Mouse (Mus musculus) liver, embryonic 11.5 days (tissue): ENCODE data around the gene Ifi35. TPM values are rescaled to one million over a fixed set of nuclear protein-coding genes. Genes with fewer than 3 reads are reported as not detected.

Source experiments
- ATAC-seq: fragments of 200-750 bp; cut with Nextera tagmentation; replicated peaks from 2 replicates; pipeline ENCODE4 v1.8.0; 2017; ENCODE audit warnings: moderate number of reproducible peaks, mild to moderate bottlenecking, moderate TSS enrichment, moderate library complexity; ENCODE audit not compliant: low FRiP score
- DNase-seq: peaks from one replicate; pipeline ENCODE4 v3.0.0-alpha.2; 2017; ENCODE audit warnings: low spot score
- H3K27ac ChIP-seq: fragments of 300-500 bp; sonication (generic); 2 replicates; pipeline ENCODE4 v1.5.1; 2014; ENCODE audit warnings: mild to moderate bottlenecking, low read depth, low read length, control low read depth
- H3K27me3 ChIP-seq: fragments of 300-500 bp; sonication (generic); replicated peaks from 2 replicates; pipeline ENCODE4 v1.6.1; 2014; ENCODE audit warnings: low read length, mixed read lengths; ENCODE audit not compliant: control insufficient read depth, insufficient read depth
- H3K36me3 ChIP-seq: fragments of 300-500 bp; sonication (generic); 2 replicates; pipeline ENCODE4 v1.6.1; 2014; ENCODE audit warnings: mild to moderate bottlenecking, low read length, moderate library complexity, mixed read lengths; ENCODE audit not compliant: control insufficient read depth, insufficient read depth
- H3K4me1 ChIP-seq: fragments of 300-500 bp; sonication (generic); replicated peaks from 2 replicates; pipeline ENCODE4 v1.6.1; 2014; ENCODE audit warnings: low read length, mixed read lengths; ENCODE audit not compliant: control insufficient read depth, insufficient read depth
- H3K4me2 ChIP-seq: fragments of 300-500 bp; sonication (generic); 2 replicates; pipeline ENCODE4 v1.6.1; 2014; ENCODE audit warnings: mild to moderate bottlenecking, control low read depth, moderate library complexity
- H3K4me3 ChIP-seq: fragments of 300-500 bp; sonication (generic); 2 replicates; pipeline ENCODE4 v1.5.1; 2014; ENCODE audit warnings: low read depth, low read length, control low read depth
- H3K9ac ChIP-seq: fragments of 300-500 bp; sonication (generic); 2 replicates; pipeline ENCODE4 v1.6.1; 2014; ENCODE audit warnings: low read depth, low read length, control low read depth
- H3K9me3 ChIP-seq: fragments of 300-500 bp; sonication (generic); 2 replicates; pipeline ENCODE4 v1.6.1; 2016; ENCODE audit warnings: low read length, inconsistent platforms, mixed read lengths; ENCODE audit not compliant: control insufficient read depth
- WGBS: fragments of 180-500 bp; shearing (Covaris S2); extraction: QIAGEN DNeasy Blood & Tissue Kit; methylation state at CpG from one replicate; pipeline ENCODE4 v1.1.7; 2014; 5-methylcytosine and 5-hydroxymethylcytosine counted together
- polyA plus RNA-seq: library from polyadenylated mRNA; unstranded; fragments of >200 nt; fragmentation: Nextera tagmentation; extraction: Ambion mirVana; gene quantifications from 2 replicates; pipeline ENCODE4 v1.2.1, GENCODE M21; 2014

Ifi35 gene
- polyA plus RNA-seq, 1 experiment from 2014 or later, result 34.6 TPM

DNA sequence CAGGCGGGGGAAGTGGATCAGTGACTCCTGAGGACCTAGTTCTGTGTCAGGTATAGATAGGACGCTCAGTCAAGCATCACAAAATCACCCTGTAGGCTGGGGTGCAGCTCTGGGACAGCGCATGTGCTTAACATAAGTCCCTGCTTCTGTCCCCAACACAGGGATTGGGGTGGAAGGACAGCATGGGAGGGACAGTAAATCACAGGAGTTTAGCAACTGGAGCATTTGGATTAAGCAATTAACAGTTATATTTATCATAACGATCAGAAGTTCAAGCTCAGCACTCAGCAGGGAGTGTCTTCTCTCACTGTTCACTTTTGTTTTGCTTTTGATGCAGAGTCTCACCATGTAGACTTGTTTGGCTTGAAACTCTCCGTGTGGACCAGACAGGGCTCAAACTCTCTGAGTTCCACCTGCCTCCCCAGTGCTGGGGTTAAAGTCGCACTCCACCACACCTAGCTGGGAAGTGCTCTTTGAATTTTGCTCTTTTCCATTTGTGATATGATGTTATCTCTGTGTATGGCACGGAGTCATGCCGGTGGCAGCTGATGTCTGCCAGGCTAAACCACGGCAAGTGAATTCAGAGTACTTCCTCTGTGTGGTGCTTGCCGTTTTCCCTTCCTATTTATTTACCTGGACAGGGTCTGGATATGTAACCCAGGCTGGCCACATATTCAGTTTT, 4.0 kb downstream of the Ifi35 start:
- Histone ChIP-seq H3K4me2 (no peak overlapping the region), H3K4me1 (peaks cover 15% of the 10 kb centered on the region), H3K9ac (no peak overlapping the region), H3K36me3 (no peaks in the 10 kb centered on the region), H3K27ac (no peak overlapping the region), H3K27me3 (no peaks in the 10 kb centered on the region), H3K4me3 (no peak overlapping the region), H3K9me3 (no peaks in the 10 kb centered on the region)
- DNase-seq, result no peak
- no peak for ATAC-seq
- 62% methylated on average over 10 of the region's 10 CpGs for whole genome bisulfite sequencing

DNA sequence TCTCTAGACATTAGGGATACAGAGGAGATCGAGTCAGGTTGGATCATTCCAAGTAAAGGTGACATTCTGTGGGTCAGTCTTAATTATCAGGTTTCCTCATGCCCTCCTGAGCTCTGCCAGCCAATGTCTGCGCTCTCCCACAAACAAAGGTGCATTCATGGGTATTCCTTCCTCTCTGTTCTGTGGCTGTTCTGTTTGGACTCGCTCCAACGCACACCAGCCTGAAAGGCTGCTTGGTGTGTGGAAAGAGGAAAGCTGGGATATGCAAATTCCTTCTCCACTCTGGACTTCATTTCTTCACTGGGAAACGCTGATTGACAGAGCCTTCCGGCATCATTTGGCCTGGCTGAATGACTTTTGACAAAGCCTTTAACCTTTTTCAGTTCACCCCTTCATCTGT, 6.5 kb downstream of the Ifi35 start:
- Histone ChIP-seq H3K4me2 (no peak overlapping the region), H3K36me3 (peaks cover 8% of the 10 kb centered on the region), H3K4me3 (no peak overlapping the region), H3K9ac (no peak overlapping the region), H3K27me3 (no peaks in the 10 kb centered on the region), H3K27ac (no peak overlapping the region), H3K4me1 (peaks cover 9% of the 10 kb centered on the region), H3K9me3 (no peaks in the 10 kb centered on the region)
- ATAC-seq (no peak), DNase-seq (no peak)
- 88% methylated on average over 6 of the region's 6 CpGs for WGBS

DNA sequence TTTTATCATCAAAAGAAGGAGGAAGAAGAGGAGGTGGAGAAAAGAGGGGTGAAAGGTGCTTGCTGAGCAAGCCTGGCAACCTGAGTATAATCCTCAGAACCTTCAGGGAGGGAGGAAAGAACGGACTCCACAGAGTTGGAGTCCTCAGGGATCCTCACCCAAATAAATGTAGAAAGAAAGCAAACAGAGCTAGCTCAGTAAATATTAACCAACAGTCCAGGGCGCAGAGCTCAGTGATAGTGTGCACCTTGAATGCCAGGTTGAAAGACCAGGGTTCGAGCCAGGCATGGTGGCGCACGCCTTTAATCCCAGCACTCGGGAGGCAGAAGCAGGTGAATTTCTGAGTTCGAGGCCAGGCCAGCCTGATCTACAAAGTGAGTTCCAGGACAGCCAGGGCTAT, 7.4 kb downstream of the Ifi35 start:
- Histone ChIP-seq H3K4me1 (peaks cover 12% of the 10 kb centered on the region), H3K9ac (no peak overlapping the region), H3K4me2 (no peak overlapping the region), H3K27ac (no peak overlapping the region), H3K4me3 (no peak overlapping the region), H3K9me3 (no peaks in the 10 kb centered on the region), H3K36me3 (peaks cover 14% of the 10 kb centered on the region), H3K27me3 (no peaks in the 10 kb centered on the region)
- ATAC-seq, result no peak
- no peak for DNase-seq
- WGBS, result 72% methylated on average over 7 of the region's 7 CpGs

DNA sequence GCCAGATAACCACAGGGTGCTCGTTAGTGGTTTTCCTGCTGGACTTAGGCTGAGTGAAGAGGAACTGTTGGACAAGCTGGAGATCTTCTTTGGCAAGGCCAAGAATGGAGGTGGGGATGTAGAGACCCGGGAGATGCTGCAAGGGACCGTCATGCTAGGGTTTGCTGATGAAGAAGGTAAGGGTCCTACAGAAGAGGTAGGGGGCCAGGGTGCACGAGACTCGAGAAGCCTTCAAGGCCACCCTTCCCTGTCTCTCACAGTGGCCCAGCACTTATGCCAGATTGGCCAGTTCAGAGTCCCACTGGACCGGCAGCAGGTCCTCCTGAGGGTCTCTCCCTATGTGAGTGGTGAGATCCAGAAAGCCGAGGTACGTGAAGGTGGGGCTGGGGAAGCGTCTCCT, 9.4 kb downstream of the Ifi35 start:
- DNase-seq (no peak), ATAC-seq (no peak)
- Histone ChIP-seq H3K36me3 (peaks cover 14% of the 10 kb centered on the region), H3K27ac (no peak overlapping the region), H3K9me3 (no peaks in the 10 kb centered on the region), H3K27me3 (no peaks in the 10 kb centered on the region), H3K9ac (no peak overlapping the region), H3K4me1 (peaks cover 11% of the 10 kb centered on the region), H3K4me2 (no peak overlapping the region), H3K4me3 (no peak overlapping the region)
- WGBS, result 88% methylated on average over 9 of the region's 9 CpGs

DNA sequence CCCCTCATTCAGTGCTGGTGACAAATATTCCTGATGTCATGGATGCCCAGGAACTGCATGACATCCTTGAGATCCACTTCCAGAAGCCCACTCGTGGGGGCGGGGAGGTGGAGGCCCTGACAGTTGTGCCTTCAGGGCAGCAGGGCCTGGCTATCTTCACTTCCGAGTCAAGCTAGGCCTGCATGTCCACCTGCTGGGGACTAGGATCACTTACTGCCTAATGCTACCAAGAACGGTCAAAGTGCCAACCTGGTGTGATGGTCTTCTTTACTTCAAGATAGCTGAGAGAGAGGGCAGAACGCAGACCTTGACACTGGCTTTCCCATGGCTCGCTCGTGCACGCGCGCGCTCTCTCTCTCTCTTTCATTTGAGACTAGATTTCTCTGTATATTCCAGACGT, 10.0 kb downstream of the Ifi35 start:
- 90% methylated on average over 12 of the region's 12 CpGs for WGBS
- Histone ChIP-seq H3K4me3 (no peak overlapping the region), H3K9me3 (no peaks in the 10 kb centered on the region), H3K4me2 (no peak overlapping the region), H3K36me3 (peaks cover 14% of the 10 kb centered on the region), H3K27ac (no peak overlapping the region), H3K9ac (no peak overlapping the region), H3K4me1 (peaks cover 17% of the 10 kb centered on the region), H3K27me3 (no peaks in the 10 kb centered on the region)
- ATAC-seq (no peak), DNase-seq (no peak)

DNA sequence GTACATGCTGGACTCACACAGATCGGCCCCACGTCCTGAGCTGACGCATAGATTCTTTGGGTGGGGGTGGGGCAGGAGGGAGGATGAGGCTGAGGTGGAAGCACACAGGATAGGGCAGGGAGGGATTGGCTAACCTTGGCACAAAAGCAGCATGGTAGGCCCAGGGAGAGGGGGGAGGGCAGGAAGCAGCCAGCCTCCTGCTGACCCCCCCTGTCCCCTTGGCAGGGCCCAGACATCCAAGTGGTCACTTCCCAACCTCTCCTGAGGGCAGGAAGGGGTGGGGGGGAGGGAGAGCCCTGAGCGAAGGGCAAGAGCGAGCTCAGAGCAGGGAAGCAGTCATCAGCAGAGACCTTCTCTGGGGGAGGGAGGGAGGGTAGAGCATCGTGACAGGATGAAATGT, 11.5 kb downstream of the Ifi35 start:
- ATAC-seq (0 out of 2 replicates have a peak, but pooled peaks have one; percentile 16), DNase-seq (no peak)
- H3K27me3 ChIP-seq, result no peaks in the 10 kb centered on the region
- H3K27ac ChIP-seq, result no peak overlapping the region
- no peak overlapping the region for H3K9ac ChIP-seq
- no peak overlapping the region for H3K4me3 ChIP-seq
- peaks cover 32% of the 10 kb centered on the region for H3K4me1 ChIP-seq
- no peak overlapping the region for H3K4me2 ChIP-seq
- no peaks in the 10 kb centered on the region for H3K9me3 ChIP-seq
- 61% methylated on average over 6 of the region's 6 CpGs for WGBS
- peaks cover 16% of the 10 kb centered on the region for H3K36me3 ChIP-seq

DNA sequence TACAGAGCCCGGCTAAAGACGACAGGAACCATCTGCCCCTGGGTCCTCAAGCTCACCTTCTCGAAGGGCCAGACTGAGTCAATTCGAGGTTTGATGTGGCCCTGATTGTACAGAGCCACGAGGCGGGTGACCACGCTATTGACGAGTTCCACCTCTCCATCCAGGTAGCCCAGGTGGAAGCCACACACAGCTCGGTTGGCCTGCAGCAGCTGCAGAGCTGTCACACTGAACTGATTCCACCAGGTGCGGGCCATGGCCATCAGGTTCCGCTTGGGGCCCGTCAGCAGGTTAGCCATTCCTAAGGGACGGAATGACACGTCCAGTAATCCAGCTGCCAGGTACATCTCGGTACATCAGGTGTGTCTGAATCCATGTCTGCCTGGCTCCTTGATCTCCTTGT, 12.1 kb downstream of the Ifi35 start:
- Histone ChIP-seq H3K4me1 (peaks cover 38% of the 10 kb centered on the region), H3K27me3 (no peaks in the 10 kb centered on the region), H3K27ac (no peak overlapping the region), H3K4me2 (no peak overlapping the region), H3K4me3 (no peak overlapping the region), H3K36me3 (peaks cover 16% of the 10 kb centered on the region), H3K9ac (no peak overlapping the region), H3K9me3 (no peaks in the 10 kb centered on the region)
- 84% methylated on average over 15 of the region's 15 CpGs for WGBS
- no peak for ATAC-seq
- no peak for DNase-seq

DNA sequence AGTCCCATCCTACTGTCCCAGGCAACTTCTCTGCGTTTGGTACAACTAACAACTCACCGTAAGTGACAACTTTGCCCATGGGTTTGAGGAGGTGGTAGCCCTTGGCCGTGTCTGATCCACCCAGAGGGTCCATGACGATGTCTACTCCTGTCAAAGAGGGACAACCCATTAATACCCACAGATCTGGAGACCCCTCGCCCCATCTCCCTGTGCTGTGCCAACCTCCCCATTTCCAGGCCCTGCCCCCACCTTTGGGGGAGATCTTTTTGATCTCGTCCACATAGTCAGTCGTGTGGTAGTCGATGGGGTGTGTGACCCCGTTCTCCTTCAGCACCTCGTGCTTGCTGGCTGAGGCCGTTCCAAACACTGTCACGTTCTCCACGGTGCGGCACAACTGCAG, 13.9 kb downstream of the Ifi35 start:
- Histone ChIP-seq H3K27me3 (no peaks in the 10 kb centered on the region), H3K4me1 (peaks cover 52% of the 10 kb centered on the region), H3K27ac (no peak overlapping the region), H3K9ac (no peak overlapping the region), H3K4me2 (no peak overlapping the region), H3K36me3 (peaks cover 16% of the 10 kb centered on the region), H3K4me3 (no peak overlapping the region), H3K9me3 (no peaks in the 10 kb centered on the region)
- ATAC-seq, result no peak
- DNase-seq, result no peak
- 88% methylated on average over 14 of the region's 14 CpGs for WGBS
